Mouse (Mus musculus) midbrain, postnatal 0 days (tissue): ENCODE measurements around the gene T. TPM values are rescaled to one million over a fixed set of nuclear protein-coding genes. Genes with fewer than 3 reads are reported as not detected.

Experiments
- ATAC-seq: fragments of 200-750 bp; cut with Nextera tagmentation; 2 replicates; pipeline ENCODE4 v1.8.0; 2017; ENCODE audit warnings: moderate number of reproducible peaks, mild to moderate bottlenecking, moderate TSS enrichment, moderate library complexity; ENCODE audit not compliant: low FRiP score
- DNase-seq: peaks from one replicate; pipeline ENCODE4 v3.0.0-alpha.2; 2015; ENCODE audit warnings: low spot score
- H3K27ac ChIP-seq: fragments of 300-500 bp; sonication (generic); 2 replicates; pipeline ENCODE4 v1.5.1; 2014; ENCODE audit warnings: low read depth, mild to moderate bottlenecking, low read length, mixed read lengths
- H3K27me3 ChIP-seq: fragments of 300-500 bp; sonication (generic); 2 replicates; pipeline ENCODE4 v1.6.1; 2014; ENCODE audit warnings: low read length, control low read depth, mixed read lengths; ENCODE audit not compliant: insufficient read depth
- H3K36me3 ChIP-seq: fragments of 300-500 bp; sonication (generic); 2 replicates; pipeline ENCODE4 v1.6.1; 2014; ENCODE audit warnings: low read length, control low read depth, mixed read lengths; ENCODE audit not compliant: insufficient read depth
- H3K4me1 ChIP-seq: fragments of 300-500 bp; sonication (generic); 2 replicates; pipeline ENCODE4 v1.6.1; 2014; ENCODE audit warnings: mild to moderate bottlenecking, control low read depth, antibody characterized with exemption, low read length, mixed read lengths; ENCODE audit not compliant: insufficient read depth
- H3K4me2 ChIP-seq: fragments of 300-500 bp; sonication (generic); 2 replicates; pipeline ENCODE4 v1.6.1; 2014; ENCODE audit warnings: low read depth, mild to moderate bottlenecking, low read length, mixed read lengths; ENCODE audit not compliant: poor library complexity, severe bottlenecking
- H3K4me3 ChIP-seq: fragments of 300-500 bp; sonication (generic); 2 replicates; pipeline ENCODE4 v1.5.1; 2014; ENCODE audit warnings: low read depth, mild to moderate bottlenecking, low read length, moderate library complexity
- H3K9ac ChIP-seq: fragments of 300-500 bp; sonication (generic); replicated peaks from 2 replicates; pipeline ENCODE4 v1.6.1; 2014; ENCODE audit warnings: mild to moderate bottlenecking, low read length, moderate library complexity, mixed read lengths; ENCODE audit not compliant: poor library complexity, severe bottlenecking
- H3K9me3 ChIP-seq: fragments of 300-500 bp; sonication (generic); 2 replicates; pipeline ENCODE4 v1.6.1; 2016; ENCODE audit warnings: low read length, control low read depth
- CTCF ChIP-seq: IDR thresholded peaks from 2 replicates; pipeline ENCODE4 v1.5.1; 2016; ENCODE audit warnings: antibody characterized with exemption, mild to moderate bottlenecking
- WGBS: fragments of 180-500 bp; shearing (Covaris S2); extraction: QIAGEN DNeasy Blood & Tissue Kit; methylation state at CpG from one replicate; pipeline ENCODE4 v1.1.7; 2014; 5-methylcytosine and 5-hydroxymethylcytosine counted together
- polyA plus RNA-seq: library from polyadenylated mRNA; unstranded; fragments of >200 nt; fragmentation: Nextera tagmentation; extraction: Ambion mirVana; gene quantifications from 2 replicates; pipeline ENCODE4 v1.2.1, GENCODE M21; 2015
- total RNA-seq: library from RNA; depleted of rRNA; stranded (reverse); fragments of >200 nt; gene quantifications from 2 replicates; pipeline ENCODE4 v1.2.3, GENCODE M21; 2014

The T gene
- total and polyA plus RNA-seq, 2 experiments from 2014 or later, result 0.11 to 0.35 TPM

DNA sequence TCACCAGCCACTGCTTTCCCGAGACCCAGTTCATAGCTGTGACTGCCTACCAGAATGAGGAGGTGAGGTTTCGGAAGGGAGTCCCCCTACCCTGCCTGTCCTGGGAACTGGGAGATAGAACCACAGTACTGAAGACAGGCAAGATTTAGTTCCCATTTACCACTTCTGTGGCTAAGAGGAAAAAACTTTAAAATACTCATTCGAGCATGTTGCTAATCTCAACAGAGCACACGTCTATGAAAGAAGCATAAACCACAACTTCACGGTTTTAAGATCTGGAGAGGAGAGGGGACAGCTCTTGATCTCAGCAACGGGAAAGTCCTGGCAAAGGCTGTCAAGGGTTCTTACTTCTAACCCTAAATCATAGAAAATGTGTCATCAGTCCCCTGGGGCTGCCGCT is 2.0 kb downstream of the T start:
- Histone ChIP-seq H3K4me3 (no peak overlapping the region), H3K27me3 (peaks cover 71% of the 10 kb centered on the region), H3K9me3 (no peaks in the 10 kb centered on the region), H3K27ac (no peak overlapping the region), H3K4me2 (no peak overlapping the region), H3K36me3 (no peaks in the 10 kb centered on the region), H3K4me1 (peaks cover 9% of the 10 kb centered on the region; the same call in 1 of the 2 replicates), H3K9ac (no peak overlapping the region)
- ATAC-seq (no peak), DNase-seq (no peak)
- TF ChIP-seq CTCF, result no peak
- 35% methylated on average over 7 of the region's 7 CpGs for WGBS

DNA sequence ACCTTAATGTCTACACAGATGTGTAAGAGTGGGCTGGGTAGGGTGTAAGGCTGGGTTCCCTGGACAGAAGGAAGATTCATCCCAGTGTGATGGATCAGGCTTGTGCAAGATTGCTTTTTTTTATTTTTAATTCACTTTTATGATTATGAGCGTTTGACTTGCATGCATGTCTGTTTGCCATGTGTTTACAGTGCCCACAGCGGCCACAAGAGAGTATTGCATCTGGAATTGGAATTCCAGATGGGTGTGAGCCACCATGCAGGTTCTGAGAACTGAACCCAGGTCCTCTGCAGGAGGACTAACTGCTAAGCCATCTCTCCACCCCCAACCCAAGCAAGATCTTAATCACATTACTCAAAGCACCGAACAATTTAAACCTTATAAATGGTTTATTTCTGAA is 9.8 kb downstream of the T start:
- H3K4me3 ChIP-seq, result no peak overlapping the region
- no peaks in the 10 kb centered on the region for H3K27me3 ChIP-seq
- no peaks in the 10 kb centered on the region for H3K9me3 ChIP-seq
- no peaks in the 10 kb centered on the region for H3K36me3 ChIP-seq
- 63% methylated on average over 3 of the region's 3 CpGs for WGBS
- ATAC-seq, result no peak
- no peak overlapping the region for H3K27ac ChIP-seq
- peak; percentile 51 for TF ChIP-seq CTCF
- DNase-seq, result no peak
- H3K4me1 ChIP-seq, result no peaks in the 10 kb centered on the region
- H3K9ac ChIP-seq, result no peak overlapping the region
- H3K4me2 ChIP-seq, result no peak overlapping the region

DNA sequence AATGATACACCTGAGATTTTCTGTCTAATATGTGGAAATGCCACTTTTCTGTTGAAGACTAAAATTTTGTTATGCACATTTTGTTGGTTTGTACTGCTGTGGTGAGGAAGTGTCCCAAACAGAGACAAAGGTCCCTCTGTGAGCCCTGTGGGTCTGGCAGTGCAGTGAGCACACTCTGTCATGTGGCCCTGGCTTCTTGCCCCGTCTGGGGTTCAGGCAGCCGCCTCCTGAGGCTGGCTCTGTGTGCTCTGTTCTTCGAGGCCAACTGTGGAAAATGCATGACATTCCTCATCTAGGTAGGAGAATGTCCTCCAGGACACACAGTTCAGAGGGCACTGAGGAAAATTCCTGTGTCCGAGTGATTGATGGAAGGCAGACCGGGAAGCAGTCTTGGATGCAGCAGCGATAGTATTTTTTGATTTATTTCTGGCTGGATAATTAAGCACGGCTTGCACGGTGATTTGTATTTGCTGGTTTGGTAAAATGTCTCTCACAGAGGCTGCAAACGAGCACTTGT is 13.5 kb downstream of the T start:
- ATAC-seq (no peak), DNase-seq (no peak)
- Histone ChIP-seq H3K4me2 (no peak overlapping the region), H3K4me1 (no peaks in the 10 kb centered on the region), H3K27ac (no peak overlapping the region), H3K4me3 (no peak overlapping the region), H3K27me3 (no peaks in the 10 kb centered on the region), H3K9ac (no peak overlapping the region), H3K36me3 (no peaks in the 10 kb centered on the region), H3K9me3 (no peaks in the 10 kb centered on the region)
- no peak for TF ChIP-seq CTCF
- WGBS, result 60% methylated on average over 9 of the region's 9 CpGs

DNA sequence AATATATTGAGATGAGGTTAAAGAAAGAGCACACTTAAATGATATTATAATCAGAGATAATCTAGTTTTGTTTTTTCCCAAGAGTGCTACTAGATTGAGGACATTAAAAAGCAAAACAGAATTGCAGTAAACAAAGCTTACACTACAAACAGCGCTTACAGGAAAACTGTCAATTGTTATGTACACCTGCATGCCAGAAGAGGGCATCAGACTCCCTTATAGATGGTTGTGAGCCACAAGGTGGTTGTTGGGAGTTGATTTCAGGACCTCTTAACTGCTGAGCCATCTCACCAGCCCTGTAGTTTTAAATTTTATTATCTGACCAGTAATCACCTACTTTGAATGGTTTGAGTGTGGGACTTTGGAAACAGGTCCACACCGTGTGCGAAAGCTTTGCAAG is 14.1 kb downstream of the T start:
- H3K27me3 ChIP-seq, result no peaks in the 10 kb centered on the region
- H3K9me3 ChIP-seq, result no peaks in the 10 kb centered on the region
- no peak for DNase-seq
- H3K4me3 ChIP-seq, result no peak overlapping the region
- ATAC-seq, result no peak
- H3K4me1 ChIP-seq, result no peaks in the 10 kb centered on the region
- no peak overlapping the region for H3K9ac ChIP-seq
- 77% methylated on average over 3 of the region's 3 CpGs for WGBS
- no peak overlapping the region for H3K27ac ChIP-seq
- peak; percentile 55 for TF ChIP-seq CTCF
- no peaks in the 10 kb centered on the region for H3K36me3 ChIP-seq
- H3K4me2 ChIP-seq, result no peak overlapping the region

DNA sequence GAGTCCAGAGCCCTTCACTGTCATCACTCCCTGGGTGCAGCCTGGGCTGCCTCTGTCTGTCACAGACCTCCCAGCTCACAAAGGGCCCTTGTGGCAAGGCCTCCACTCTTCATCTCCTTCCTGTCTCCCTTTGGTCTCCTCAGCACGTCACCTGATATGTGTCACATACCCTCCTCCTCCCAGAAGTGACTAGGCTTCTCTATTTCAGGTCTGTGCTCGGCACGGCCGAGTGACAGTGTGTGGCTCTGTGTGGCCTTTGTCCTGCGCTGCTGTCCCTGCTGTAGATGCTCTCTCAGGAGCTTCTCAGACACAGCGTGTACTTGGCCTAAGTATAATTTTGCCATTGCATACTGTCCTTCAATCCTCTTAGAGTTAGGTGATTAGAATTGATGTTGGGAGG is 21.0 kb downstream of the T start:
- DNase-seq, result no peak
- WGBS, result 62% methylated on average over 6 of the region's 6 CpGs
- Histone ChIP-seq H3K36me3 (no peaks in the 10 kb centered on the region), H3K27ac (no peak overlapping the region), H3K27me3 (no peaks in the 10 kb centered on the region), H3K9me3 (no peaks in the 10 kb centered on the region), H3K4me3 (no peak overlapping the region), H3K4me2 (no peak overlapping the region), H3K9ac (no peak overlapping the region), H3K4me1 (peaks cover 5% of the 10 kb centered on the region)
- no peak for TF ChIP-seq CTCF
- ATAC-seq, result no peak

DNA sequence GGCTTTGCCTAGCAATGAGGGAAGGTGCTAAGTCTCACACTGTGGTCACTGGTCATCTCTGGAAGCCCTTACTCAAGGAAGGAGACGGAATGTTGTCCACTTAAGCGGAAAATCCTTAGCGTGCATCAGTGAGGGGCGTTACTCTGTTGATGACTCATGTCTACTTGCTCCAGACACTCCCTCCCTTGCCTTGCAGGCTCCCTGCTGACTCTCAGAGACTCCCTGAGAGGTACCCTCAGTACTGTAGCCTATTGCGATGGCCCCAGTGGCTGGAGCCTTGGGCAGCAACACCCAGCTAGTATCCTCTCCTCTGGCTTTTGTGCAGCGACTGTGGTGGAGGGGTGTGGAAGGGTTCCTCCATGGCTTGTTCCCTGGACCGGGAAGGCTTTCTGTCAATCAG is 21.4 kb downstream of the T start:
- 75% methylated on average over 7 of the region's 7 CpGs for WGBS
- H3K27ac ChIP-seq, result no peak overlapping the region
- DNase-seq (no peak), ATAC-seq (no peak)
- peaks cover 5% of the 10 kb centered on the region for H3K4me1 ChIP-seq
- no peak for TF ChIP-seq CTCF
- H3K9ac ChIP-seq, result no peak overlapping the region
- no peak overlapping the region for H3K4me2 ChIP-seq
- no peaks in the 10 kb centered on the region for H3K27me3 ChIP-seq
- H3K36me3 ChIP-seq, result no peaks in the 10 kb centered on the region
- H3K4me3 ChIP-seq, result no peak overlapping the region
- no peaks in the 10 kb centered on the region for H3K9me3 ChIP-seq
